Mouse (Mus musculus) lung, postnatal 36 days (tissue): ENCODE data around the gene Rp2.

ENCODE experiments used
- DNase-seq: peaks from one replicate; pipeline ENCODE4 v3.0.0; 2022; ENCODE audit warnings: mixed read lengths

Gene Rp2

DNA sequence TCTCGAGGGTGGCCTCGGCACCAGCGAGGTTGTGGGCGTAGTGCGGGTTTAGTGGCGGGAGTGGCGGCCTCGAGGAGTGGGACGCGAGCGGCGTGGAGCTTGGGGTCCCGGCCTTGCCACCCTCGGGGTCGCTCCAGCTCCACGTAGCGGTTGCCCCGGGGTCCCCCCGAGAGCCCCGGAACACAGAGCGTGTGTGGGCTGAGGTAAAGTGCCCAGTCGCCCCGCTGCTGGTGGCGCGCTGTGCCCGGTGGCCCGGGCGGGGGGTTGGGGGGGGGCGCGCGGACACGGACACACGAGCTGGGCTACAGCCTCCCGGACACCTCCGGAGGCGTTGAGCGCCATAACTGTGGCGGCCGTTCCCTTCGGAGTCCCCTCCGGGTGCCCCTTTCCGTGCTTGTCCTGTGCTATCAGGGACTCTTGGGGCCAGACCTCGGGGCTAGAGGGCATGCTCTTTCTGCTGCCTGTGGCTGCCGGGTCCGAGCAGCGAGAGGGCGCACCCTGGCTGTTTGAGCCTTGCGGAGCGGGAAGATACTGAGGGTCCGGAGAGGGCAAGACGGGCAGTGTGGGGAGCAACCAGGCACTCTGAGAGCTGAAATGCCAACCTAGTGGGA, 61.7 kb downstream of the Rp2 start:
- DNase-seq = peak; percentile 32
